Mouse (Mus musculus) lung, postnatal 0 days (tissue): Measurements from ENCODE around the gene Mtg2.

Experiments used
- CTCF ChIP-seq: IDR thresholded peaks from 2 replicates; pipeline ENCODE4 v1.5.1; 2016; ENCODE audit warnings: antibody characterized with exemption, mild to moderate bottlenecking
- EP300 ChIP-seq: IDR thresholded peaks from 2 replicates; pipeline ENCODE4 v1.6.1; 2016; ENCODE audit warnings: antibody characterized with exemption, mild to moderate bottlenecking, control low read depth

- no peak for TF ChIP-seq CTCF
- no peak for TF ChIP-seq EP300
Observed at GRCm38 (mm10) chr2:180103151-180103977, 33.0 kb downstream of the Mtg2 start.
